Mouse (Mus musculus) lung, postnatal 0 days (tissue): ENCODE data around the gene Slc44a4. TPM values are rescaled to one million over a fixed set of nuclear protein-coding genes. Genes with fewer than 3 reads are reported as not detected.
A peak's percentile ranks its signal among the peaks of the same experiment; 100 is the strongest.

ENCODE experiments used
- ATAC-seq: fragments of 200-750 bp; cut with Nextera tagmentation; 2 replicates; pipeline ENCODE4 v1.8.0; 2017; ENCODE audit warnings: moderate library complexity
- DNase-seq: peaks from one replicate; pipeline ENCODE4 v3.0.0-alpha.2; 2016; ENCODE audit warnings: low spot score
- H3K27ac ChIP-seq: fragments of 300-500 bp; sonication (generic); 2 replicates; pipeline ENCODE4 v1.5.1; 2014; ENCODE audit warnings: antibody characterized with exemption, mild to moderate bottlenecking, low read length, mixed read lengths
- H3K27me3 ChIP-seq: fragments of 300-500 bp; sonication (generic); replicated peaks from 2 replicates; pipeline ENCODE4 v1.6.1; 2014; ENCODE audit warnings: low read length, mixed read lengths; ENCODE audit not compliant: insufficient read depth
- H3K36me3 ChIP-seq: fragments of 300-500 bp; sonication (generic); 2 replicates; pipeline ENCODE4 v1.6.1; 2014; ENCODE audit warnings: low read length, mixed read lengths; ENCODE audit not compliant: insufficient read depth
- H3K4me1 ChIP-seq: fragments of 300-500 bp; sonication (generic); 2 replicates; pipeline ENCODE4 v1.6.1; 2014; ENCODE audit warnings: antibody characterized with exemption, low read depth, low read length, mixed read lengths; ENCODE audit not compliant: insufficient read depth
- H3K4me2 ChIP-seq: fragments of 300-500 bp; sonication (generic); replicated peaks from 2 replicates; pipeline ENCODE4 v1.6.1; 2014; ENCODE audit warnings: low read depth, mild to moderate bottlenecking, low read length, moderate library complexity, mixed read lengths
- H3K4me3 ChIP-seq: fragments of 300-500 bp; sonication (generic); 2 replicates; pipeline ENCODE4 v1.5.1; 2014; ENCODE audit warnings: low read depth, low read length
- H3K9ac ChIP-seq: fragments of 300-500 bp; sonication (generic); replicated peaks from 2 replicates; pipeline ENCODE4 v1.6.1; 2014; ENCODE audit warnings: low read depth, mild to moderate bottlenecking
- H3K9me3 ChIP-seq: fragments of 300-500 bp; sonication (generic); 2 replicates; pipeline ENCODE4 v1.6.1; 2016; ENCODE audit warnings: low read length, mixed read lengths
- CTCF ChIP-seq: IDR thresholded peaks from 2 replicates; pipeline ENCODE4 v1.5.1; 2016; ENCODE audit warnings: antibody characterized with exemption, mild to moderate bottlenecking
- EP300 ChIP-seq: IDR thresholded peaks from 2 replicates; pipeline ENCODE4 v1.6.1; 2016; ENCODE audit warnings: antibody characterized with exemption, mild to moderate bottlenecking, control low read depth
- WGBS: fragments of 180-500 bp; shearing (Covaris S2); extraction: QIAGEN DNeasy Blood & Tissue Kit; methylation state at CpG from one replicate; pipeline ENCODE4 v1.1.7; 2014; 5-methylcytosine and 5-hydroxymethylcytosine counted together
- polyA plus RNA-seq: library from polyadenylated mRNA; unstranded; fragments of >200 nt; fragmentation: Nextera tagmentation; extraction: Ambion mirVana; gene quantifications from 2 replicates; pipeline ENCODE4 v1.2.1, GENCODE M21; 2015

The Slc44a4 gene
- polyA plus RNA-seq, 1 experiment from 2014 or later = 7.3 TPM

GRCm38 (mm10) chr17:34883332-34883731 is 30.9 kb upstream of the Slc44a4 start:
- no peak for DNase-seq
- Histone ChIP-seq H3K4me2 (no peak overlapping the region), H3K9ac (no peak overlapping the region), H3K4me1 (no peaks in the 10 kb centered on the region), H3K9me3 (no peaks in the 10 kb centered on the region), H3K4me3 (no peak overlapping the region), H3K27me3 (no peaks in the 10 kb centered on the region), H3K27ac (no peak overlapping the region), H3K36me3 (no peaks in the 10 kb centered on the region)
- WGBS = 72% methylated on average over 3 of the region's 3 CpGs
- TF ChIP-seq CTCF = peak; percentile 29
- TF ChIP-seq EP300 = no peak
- ATAC-seq = no peak

GRCm38 (mm10) chr17:34884704-34885103 is 29.6 kb upstream of the Slc44a4 start:
- no peak overlapping the region for H3K9ac ChIP-seq
- H3K27me3 ChIP-seq = no peaks in the 10 kb centered on the region
- no peaks in the 10 kb centered on the region for H3K36me3 ChIP-seq
- H3K4me1 ChIP-seq = no peaks in the 10 kb centered on the region
- DNase-seq (no peak), ATAC-seq (no peak)
- H3K4me3 ChIP-seq = no peak overlapping the region
- H3K9me3 ChIP-seq = no peaks in the 10 kb centered on the region
- H3K4me2 ChIP-seq = no peak overlapping the region
- WGBS = 86% methylated on average over 6 of the region's 6 CpGs
- no peak for TF ChIP-seq EP300
- TF ChIP-seq CTCF = no peak
- no peak overlapping the region for H3K27ac ChIP-seq

GRCm38 (mm10) chr17:34885615-34886014 is 28.7 kb upstream of the Slc44a4 start:
- no peaks in the 10 kb centered on the region for H3K4me1 ChIP-seq
- ATAC-seq (no peak), DNase-seq (no peak)
- no peaks in the 10 kb centered on the region for H3K27me3 ChIP-seq
- no peak overlapping the region for H3K4me3 ChIP-seq
- TF ChIP-seq CTCF (no peak), EP300 (no peak)
- H3K36me3 ChIP-seq = no peaks in the 10 kb centered on the region
- no peak overlapping the region for H3K4me2 ChIP-seq
- H3K9me3 ChIP-seq = no peaks in the 10 kb centered on the region
- WGBS = 69% methylated on average over 3 of the region's 3 CpGs
- no peak overlapping the region for H3K9ac ChIP-seq
- no peak overlapping the region for H3K27ac ChIP-seq

- Histone ChIP-seq H3K27ac (no peak overlapping the region), H3K4me1 (no peaks in the 10 kb centered on the region), H3K9me3 (no peaks in the 10 kb centered on the region), H3K9ac (no peak overlapping the region), H3K4me2 (no peak overlapping the region), H3K27me3 (no peaks in the 10 kb centered on the region), H3K4me3 (no peak overlapping the region), H3K36me3 (no peaks in the 10 kb centered on the region)
- no peak for TF ChIP-seq EP300
- no peak for TF ChIP-seq CTCF
- DNase-seq (no peak), ATAC-seq (no peak)
- WGBS = 80% methylated on average over 5 of the region's 5 CpGs
These were observed 26.3 kb upstream of the Slc44a4 start for GRCm38 (mm10) chr17:34887942-34888341.

GRCm38 (mm10) chr17:34890074-34890743 is 24.1 kb upstream of the Slc44a4 start:
- DNase-seq (no peak), ATAC-seq (no peak)
- TF ChIP-seq EP300 (no peak), CTCF (no peak)
- H3K4me3 ChIP-seq = no peak overlapping the region
- no peak overlapping the region for H3K27ac ChIP-seq
- H3K27me3 ChIP-seq = no peaks in the 10 kb centered on the region
- no peaks in the 10 kb centered on the region for H3K9me3 ChIP-seq
- H3K36me3 ChIP-seq = no peaks in the 10 kb centered on the region
- H3K4me2 ChIP-seq = no peak overlapping the region
- no peak overlapping the region for H3K9ac ChIP-seq
- WGBS = 82% methylated on average over 12 of the region's 12 CpGs
- H3K4me1 ChIP-seq = peaks cover 3% of the 10 kb centered on the region; the same call in 1 of the 2 replicates

GRCm38 (mm10) chr17:34891377-34891776 is 22.9 kb upstream of the Slc44a4 start:
- Histone ChIP-seq H3K36me3 (no peaks in the 10 kb centered on the region), H3K27me3 (no peaks in the 10 kb centered on the region), H3K4me2 (no peak overlapping the region), H3K27ac (no peak overlapping the region), H3K4me3 (no peak overlapping the region), H3K4me1 (peaks cover 3% of the 10 kb centered on the region; the same call in 1 of the 2 replicates), H3K9ac (no peak overlapping the region), H3K9me3 (no peaks in the 10 kb centered on the region)
- DNase-seq = no peak
- ATAC-seq = no peak
- TF ChIP-seq EP300 = no peak
- peak; percentile 35 for TF ChIP-seq CTCF
- 94% methylated on average over 2 of the region's 2 CpGs for WGBS
